Mouse (Mus musculus) ES-E14 (cell line): Measurements from ENCODE around the gene Tbx4.

Source experiments
- MAFK ChIP-seq: IDR thresholded peaks from 2 replicates; pipeline ENCODE4 v1.6.1; 2014; ENCODE audit warnings: mild to moderate bottlenecking, low read depth, low read length, inconsistent platforms; ENCODE audit not compliant: insufficient read depth
- ZC3H11A ChIP-seq: IDR thresholded peaks from 2 replicates; pipeline ENCODE4 v1.6.1; 2012; ENCODE audit warnings: low read depth, mild to moderate bottlenecking, inconsistent platforms, low read length, borderline replicate concordance

GRCm38 (mm10) chr11:85838424-85839257 is 47.6 kb upstream of the Tbx4 start:
- TF ChIP-seq ZC3H11A = no peak
- no peak for TF ChIP-seq MAFK
